Mouse (Mus musculus): ENCODE measurements around the gene Utf1. TPM values are rescaled to one million over a fixed set of nuclear protein-coding genes. Genes with fewer than 3 reads are reported as not detected.

The Utf1 gene
- total and polyA plus RNA-seq, 2 experiments from 2014 or later, result not detected

DNA sequence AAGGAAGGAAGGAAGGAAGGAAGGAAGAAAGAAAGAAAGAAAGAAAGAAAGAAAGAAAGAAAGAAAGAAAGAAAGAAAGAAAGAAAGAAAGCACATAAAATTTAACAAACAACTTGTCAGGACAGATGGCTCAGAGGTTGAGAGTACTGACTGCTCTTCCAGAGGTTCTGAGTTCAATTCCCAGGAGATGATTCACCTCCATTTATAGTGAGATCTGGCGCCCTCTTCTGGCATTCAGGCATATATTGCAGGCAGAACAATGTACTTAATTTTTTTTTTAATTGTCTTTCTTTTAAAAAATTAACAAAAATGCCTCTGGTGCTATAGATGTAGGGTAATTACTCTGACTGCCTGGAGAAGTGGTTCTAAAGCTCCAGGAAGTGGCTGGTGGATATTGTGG is 27.2 kb upstream of the Utf1 start:
- no peak overlapping the region for H3K4me2 ChIP-seq (ENCODE audit: low read depth, low read length, poor library complexity, severe bottlenecking)
- H3K4me3 ChIP-seq (ENCODE audit: low read depth, low read length), result no peak overlapping the region
- no peak overlapping the region for H3K27ac ChIP-seq (ENCODE audit: low read depth, low read length)
- WGBS, result 0% methylated on average over 1 of the region's 1 CpGs
- no peaks in the 10 kb centered on the region for H3K9me3 ChIP-seq (ENCODE audit: low read length)
- H3K9ac ChIP-seq (replicated peaks; ENCODE audit: low read length, poor library complexity, severe bottlenecking), result no peak overlapping the region
- no peaks in the 10 kb centered on the region for H3K4me1 ChIP-seq (ENCODE audit: insufficient read depth, low read length)
- no peak for ATAC-seq (ENCODE audit: low FRiP score)
- peaks cover 29% of the 10 kb centered on the region for H3K36me3 ChIP-seq (ENCODE audit: insufficient read depth, low read length)
- peak; percentile 70 for TF ChIP-seq CTCF (IDR thresholded peaks at IDR 0.05)
- peaks cover 16% of the 10 kb centered on the region for H3K27me3 ChIP-seq (ENCODE audit: insufficient read depth, low read length)
- peak; percentile 61 for DNase-seq (ENCODE audit: low spot score)

DNA sequence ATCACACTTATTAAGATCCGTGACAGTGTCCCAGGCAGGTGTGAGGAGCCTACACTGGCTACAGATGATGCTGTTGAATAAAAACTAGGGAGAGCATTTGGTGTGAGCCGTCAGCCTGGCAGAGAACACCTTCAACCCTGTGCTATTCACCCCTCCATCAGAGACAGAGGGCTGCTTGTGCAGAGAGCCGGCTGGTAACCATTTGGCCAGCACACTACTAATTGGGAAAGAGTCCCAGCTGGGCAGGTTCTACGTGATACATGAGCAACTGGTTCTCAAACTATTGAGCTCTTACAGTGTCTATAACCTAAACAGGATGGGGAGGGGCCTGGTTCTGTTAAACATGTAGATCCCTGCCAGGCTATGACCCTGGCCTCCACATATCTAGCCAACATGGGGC is 25.3 kb upstream of the Utf1 start:
- ATAC-seq (ENCODE audit: low FRiP score) (no peak), DNase-seq (ENCODE audit: low spot score) (no peak)
- no peak for TF ChIP-seq CTCF (IDR thresholded peaks at IDR 0.05)
- Histone ChIP-seq H3K4me2 (ENCODE audit: low read depth, low read length, poor library complexity, severe bottlenecking) (no peak overlapping the region), H3K4me3 (ENCODE audit: low read depth, low read length) (no peak overlapping the region), H3K27ac (ENCODE audit: low read depth, low read length) (no peak overlapping the region), H3K36me3 (ENCODE audit: insufficient read depth, low read length) (peaks cover 30% of the 10 kb centered on the region), H3K9me3 (ENCODE audit: low read length) (no peaks in the 10 kb centered on the region), H3K4me1 (ENCODE audit: insufficient read depth, low read length) (no peaks in the 10 kb centered on the region), H3K27me3 (ENCODE audit: insufficient read depth, low read length) (peaks cover 14% of the 10 kb centered on the region), H3K9ac (replicated peaks; ENCODE audit: low read length, poor library complexity, severe bottlenecking) (no peak overlapping the region)
- 78% methylated on average over 4 of the region's 4 CpGs for WGBS

GRCm38 (mm10) chr7:139930732-139931131 is 12.9 kb upstream of the Utf1 start:
- Histone ChIP-seq H3K36me3 (ENCODE audit: insufficient read depth, low read length) (peaks cover 64% of the 10 kb centered on the region), H3K27ac (ENCODE audit: low read depth, low read length) (no peak overlapping the region), H3K4me2 (ENCODE audit: low read depth, low read length, poor library complexity, severe bottlenecking) (no peak overlapping the region), H3K4me3 (ENCODE audit: low read depth, low read length) (no peak overlapping the region), H3K27me3 (ENCODE audit: insufficient read depth, low read length) (no peaks in the 10 kb centered on the region), H3K9me3 (ENCODE audit: low read length) (no peaks in the 10 kb centered on the region), H3K9ac (replicated peaks; ENCODE audit: low read length, poor library complexity, severe bottlenecking) (no peak overlapping the region), H3K4me1 (ENCODE audit: insufficient read depth, low read length) (no peaks in the 10 kb centered on the region)
- 21% methylated on average over 11 of the region's 11 CpGs for WGBS
- TF ChIP-seq CTCF (IDR thresholded peaks at IDR 0.05), result peak; percentile 81
- DNase-seq (ENCODE audit: low spot score), result peak; percentile 47
- ATAC-seq (ENCODE audit: low FRiP score), result 0 out of 2 replicates have a peak, but pooled peaks have one; percentile 68

DNA sequence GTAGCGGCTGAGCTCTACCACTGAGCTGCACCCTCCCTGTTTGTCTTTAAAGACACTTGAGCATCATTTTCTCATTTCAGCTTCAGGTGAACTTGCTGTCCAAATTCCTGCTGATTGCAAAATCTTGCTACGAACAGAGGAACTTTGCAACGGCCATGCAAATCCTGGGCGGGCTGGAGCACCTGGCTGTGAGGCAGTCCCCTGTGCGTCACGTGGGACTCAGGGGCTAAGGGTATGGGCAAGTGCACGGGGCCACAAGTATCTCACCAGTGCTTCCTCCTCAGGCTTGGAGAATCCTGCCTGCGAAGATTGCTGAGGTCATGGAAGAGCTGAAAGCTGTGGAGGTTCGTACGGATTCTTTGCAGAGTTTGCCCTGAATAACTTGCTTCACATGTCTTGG is 6.9 kb upstream of the Utf1 start:
- WGBS, result 86% methylated on average over 10 of the region's 10 CpGs
- Histone ChIP-seq H3K9ac (replicated peaks; ENCODE audit: low read length, poor library complexity, severe bottlenecking) (no peak overlapping the region), H3K4me2 (ENCODE audit: low read depth, low read length, poor library complexity, severe bottlenecking) (no peak overlapping the region), H3K27me3 (ENCODE audit: insufficient read depth, low read length) (peaks cover 3% of the 10 kb centered on the region), H3K27ac (ENCODE audit: low read depth, low read length) (no peak overlapping the region), H3K9me3 (ENCODE audit: low read length) (no peaks in the 10 kb centered on the region), H3K4me1 (ENCODE audit: insufficient read depth, low read length) (no peaks in the 10 kb centered on the region), H3K36me3 (ENCODE audit: insufficient read depth, low read length) (peaks cover 31% of the 10 kb centered on the region), H3K4me3 (ENCODE audit: low read depth, low read length) (no peak overlapping the region)
- no peak for ATAC-seq (ENCODE audit: low FRiP score)
- DNase-seq (ENCODE audit: low spot score), result no peak
- no peak for TF ChIP-seq CTCF (IDR thresholded peaks at IDR 0.05)

DNA sequence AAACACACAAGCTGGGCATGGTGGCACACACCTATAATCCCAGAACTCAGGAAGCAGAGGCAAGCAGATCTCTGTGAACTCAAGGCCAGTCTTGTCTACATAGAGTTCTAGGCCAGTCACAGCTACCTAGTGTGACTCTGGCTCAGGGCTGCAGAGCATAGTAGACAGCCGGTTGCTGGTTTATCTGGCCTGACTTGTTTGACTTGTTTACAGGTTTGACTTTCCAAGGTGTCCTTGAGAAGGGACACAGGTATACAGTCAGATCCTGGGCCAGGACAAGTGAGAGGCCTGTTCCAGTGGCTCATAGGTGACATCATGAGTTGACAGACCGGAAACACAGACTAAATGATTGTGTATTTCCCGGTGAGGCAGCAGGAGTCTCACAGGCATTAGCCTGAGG is 6.5 kb upstream of the Utf1 start:
- no peak overlapping the region for H3K4me2 ChIP-seq (ENCODE audit: low read depth, low read length, poor library complexity, severe bottlenecking)
- H3K36me3 ChIP-seq (ENCODE audit: insufficient read depth, low read length), result peaks cover 27% of the 10 kb centered on the region
- DNase-seq (ENCODE audit: low spot score) (no peak), ATAC-seq (ENCODE audit: low FRiP score) (no peak)
- H3K27me3 ChIP-seq (ENCODE audit: insufficient read depth, low read length), result peaks cover 7% of the 10 kb centered on the region
- WGBS, result 87% methylated on average over 3 of the region's 3 CpGs
- no peak overlapping the region for H3K9ac ChIP-seq (replicated peaks; ENCODE audit: low read length, poor library complexity, severe bottlenecking)
- TF ChIP-seq CTCF (IDR thresholded peaks at IDR 0.05), result no peak
- H3K4me1 ChIP-seq (ENCODE audit: insufficient read depth, low read length), result no peaks in the 10 kb centered on the region
- no peak overlapping the region for H3K4me3 ChIP-seq (ENCODE audit: low read depth, low read length)
- H3K27ac ChIP-seq (ENCODE audit: low read depth, low read length), result no peak overlapping the region
- no peaks in the 10 kb centered on the region for H3K9me3 ChIP-seq (ENCODE audit: low read length)

DNA sequence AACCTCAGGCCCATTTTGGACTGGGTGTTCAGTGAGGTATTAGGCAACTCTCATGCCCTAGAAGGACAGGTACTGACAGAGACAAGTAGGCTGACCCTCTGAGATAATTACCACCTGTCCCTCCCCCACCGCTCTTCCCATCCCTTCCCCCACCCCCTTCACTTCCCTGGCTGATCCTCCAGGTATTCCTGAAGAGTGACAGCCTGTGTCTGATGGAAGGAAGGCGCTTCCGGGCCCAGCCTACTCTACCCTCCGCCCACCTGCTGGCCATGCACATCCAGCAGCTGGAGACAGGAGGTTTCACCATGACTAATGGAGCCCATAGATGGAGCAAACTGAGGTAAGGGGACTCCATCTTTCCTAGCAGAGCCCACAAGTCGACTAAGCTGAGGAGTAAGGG is 5.8 kb upstream of the Utf1 start:
- Histone ChIP-seq H3K9me3 (ENCODE audit: low read length) (no peaks in the 10 kb centered on the region), H3K4me3 (ENCODE audit: low read depth, low read length) (no peak overlapping the region), H3K27me3 (ENCODE audit: insufficient read depth, low read length) (peaks cover 13% of the 10 kb centered on the region), H3K4me2 (ENCODE audit: low read depth, low read length, poor library complexity, severe bottlenecking) (no peak overlapping the region), H3K36me3 (ENCODE audit: insufficient read depth, low read length) (peaks cover 21% of the 10 kb centered on the region), H3K27ac (ENCODE audit: low read depth, low read length) (no peak overlapping the region), H3K9ac (replicated peaks; ENCODE audit: low read length, poor library complexity, severe bottlenecking) (no peak overlapping the region), H3K4me1 (ENCODE audit: insufficient read depth, low read length) (no peaks in the 10 kb centered on the region)
- ATAC-seq (ENCODE audit: low FRiP score) (no peak), DNase-seq (ENCODE audit: low spot score) (no peak)
- WGBS, result 69% methylated on average over 5 of the region's 5 CpGs
- TF ChIP-seq CTCF (IDR thresholded peaks at IDR 0.05), result no peak

Data from midbrain, postnatal 0 days (tissue).